Mouse (Mus musculus) erythroblast, adult 5-6 weeks (primary cell): ENCODE data around the gene Kif7. TPM values are rescaled to one million over a fixed set of nuclear protein-coding genes. Genes with fewer than 3 reads are reported as not detected.

Experiments used
- total RNA-seq, 2 experiments: library from RNA; stranded (forward) in 1 of 2; stranded (reverse) in 1 of 2; fragments of 150-400 nt in 1 of 2; fragments of 200-764, 138-1000 nt in 1 of 2; gene quantifications; 2 replicates each; pipeline versions ENCODE4 v1.2.3 to v1.2.4; 2015 to 2017; ENCODE audit warnings: low replicate concordance in 2 of 2

Kif7 gene
- total RNA-seq, 2 experiments from 2014 or later: 0.09 TPM; not detected in 1

Other genes with a start within 250 kb of the Kif7 start
- gene Polg, start 249.4 kb downstream of the Kif7 start, total RNA-seq (2015; ENCODE audit: low replicate concordance): 5.2 and 18.4 TPM in 2 replicates
- 26.6 and 27.6 TPM in 2 replicates for gene Polg, start 249.4 kb downstream of the Kif7 start, total RNA-seq (2017; ENCODE audit: low replicate concordance)
- gene Rhcg, start 98.1 kb downstream of the Kif7 start, total RNA-seq (2015; ENCODE audit: low replicate concordance): 0.42 TPM in 1 of 2 replicates, not detected in the other
- gene Rhcg, start 98.1 kb downstream of the Kif7 start, total RNA-seq (2017; ENCODE audit: low replicate concordance): 0.26 TPM in 1 of 2 replicates, not detected in the other
- 11.9 and 15.3 TPM in 2 replicates for gene Ticrr, start 55.5 kb downstream of the Kif7 start, total RNA-seq (2015; ENCODE audit: low replicate concordance)
- 9.0 and 12.8 TPM in 2 replicates for gene Ticrr, start 55.5 kb downstream of the Kif7 start, total RNA-seq (2017; ENCODE audit: low replicate concordance)
- gene Plin1, start 17.2 kb upstream of the Kif7 start, total RNA-seq (2015; ENCODE audit: low replicate concordance): not detected in 2 replicates
- gene Plin1, start 17.2 kb upstream of the Kif7 start, total RNA-seq (2017; ENCODE audit: low replicate concordance): not detected in 2 replicates
- gene Pex11a, start 27.4 kb upstream of the Kif7 start, total RNA-seq (2015; ENCODE audit: low replicate concordance): not detected in 2 replicates
- gene Pex11a, start 27.4 kb upstream of the Kif7 start, total RNA-seq (2017; ENCODE audit: low replicate concordance): 0.51 TPM in 1 of 2 replicates, not detected in the other
- gene Wdr93, start 27.4 kb upstream of the Kif7 start, total RNA-seq (2015; ENCODE audit: low replicate concordance): not detected in 2 replicates
- gene Wdr93, start 27.4 kb upstream of the Kif7 start, total RNA-seq (2017; ENCODE audit: low replicate concordance): not detected in 2 replicates
- gene Mesp1, start 78.1 kb upstream of the Kif7 start, total RNA-seq (2015; ENCODE audit: low replicate concordance): not detected in 2 replicates
- gene Mesp1, start 78.1 kb upstream of the Kif7 start, total RNA-seq (2017; ENCODE audit: low replicate concordance): 1.0 TPM in 1 of 2 replicates, not detected in the other
- not detected in 2 replicates for gene Mesp2, start 95.0 kb upstream of the Kif7 start, total RNA-seq (2015; ENCODE audit: low replicate concordance)
- gene Mesp2, start 95.0 kb upstream of the Kif7 start, total RNA-seq (2017; ENCODE audit: low replicate concordance): not detected in 2 replicates
- gene Anpep, start 145.3 kb upstream of the Kif7 start, total RNA-seq (2015; ENCODE audit: low replicate concordance): 1.3 TPM in 1 of 2 replicates, not detected in the other
- 0.26 TPM in 1 of 2 replicates, not detected in the other for gene Anpep, start 145.3 kb upstream of the Kif7 start, total RNA-seq (2017; ENCODE audit: low replicate concordance)
- 4.6 and 5.6 TPM in 2 replicates for gene Ap3s2, start 204.9 kb upstream of the Kif7 start, total RNA-seq (2015; ENCODE audit: low replicate concordance)
- 1.4 and 1.6 TPM in 2 replicates for gene Ap3s2, start 204.9 kb upstream of the Kif7 start, total RNA-seq (2017; ENCODE audit: low replicate concordance)
- not detected in 2 replicates for gene Arpin, start 219.6 kb upstream of the Kif7 start, total RNA-seq (2015; ENCODE audit: low replicate concordance)
- 0.34 and 0.42 TPM in 2 replicates for gene Arpin, start 219.6 kb upstream of the Kif7 start, total RNA-seq (2017; ENCODE audit: low replicate concordance)